Mouse (Mus musculus): Measurements from ENCODE around the gene Mfsd4b1. TPM values are rescaled to one million over a fixed set of nuclear protein-coding genes. Genes with fewer than 3 reads are reported as not detected.

Gene Mfsd4b1
- not detected in 2 replicates for polyA plus RNA-seq (2015; fragmentation: Nextera tagmentation; extraction: Ambion mirVana)

GRCm38 (mm10) chr10:40024554-40025428 is at the start of gene Mfsd4b1:
Mfsd4b1 (minus strand) TSS chr10:40025268.

GRCm38 (mm10) chr10:39986466-39986865 is 38.6 kb downstream of the Mfsd4b1 start, which contains the start of gene Mfsd4b5:
Mfsd4b5 (minus strand) TSS chr10:39986646.

DNA sequence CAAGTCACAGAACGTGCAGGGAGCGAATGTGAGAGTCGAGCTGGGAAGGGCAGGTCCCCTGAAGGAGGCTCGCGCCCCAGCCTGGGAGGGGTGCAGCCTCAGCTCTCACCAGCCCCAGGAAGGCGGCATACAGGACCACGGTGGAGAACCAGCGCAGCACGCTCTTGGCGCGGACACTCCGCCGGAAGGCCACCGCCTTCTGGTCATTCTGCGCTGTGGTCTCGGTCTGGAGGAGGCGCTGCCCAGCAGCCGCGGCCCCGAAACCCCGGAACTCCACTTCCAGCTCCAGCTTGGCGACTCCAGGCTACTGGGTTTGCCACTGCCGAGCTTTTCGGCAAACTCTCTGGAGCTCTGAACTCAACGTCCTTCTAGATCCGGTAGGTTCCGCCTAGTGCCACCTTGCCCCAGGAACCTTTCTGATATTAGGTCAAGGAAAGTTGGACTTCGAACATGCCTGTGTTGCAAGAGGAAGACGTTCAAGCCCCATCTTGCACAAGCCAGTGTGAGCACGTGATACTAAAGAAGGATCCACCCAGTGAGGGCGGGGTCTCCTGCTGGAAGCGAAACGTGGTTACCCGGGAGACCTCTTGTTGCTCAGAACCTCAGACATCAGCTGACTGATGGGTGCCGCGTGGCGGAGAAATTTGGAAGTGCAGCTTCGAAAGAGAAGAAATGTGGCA is 65.2 kb downstream of the Mfsd4b1 start, which contains the start of gene Mfsd4b3:
Gene Mfsd4b3 (minus strand): TSS at position 393 of the 680 bp plus-strand sequence.

Other genes starting within 250 kb of the Mfsd4b1 start
- 2.5 and 2.6 TPM in 2 replicates for gene Mfsd4b4, start 126.0 kb downstream of the Mfsd4b1 start, polyA plus RNA-seq (2015; fragmentation: Nextera tagmentation; extraction: Ambion mirVana)
- gene Mfsd4b2, start 98.3 kb downstream of the Mfsd4b1 start, polyA plus RNA-seq (2015; fragmentation: Nextera tagmentation; extraction: Ambion mirVana): not detected in 2 replicates
- gene Mfsd4b3, start 65.1 kb downstream of the Mfsd4b1 start, polyA plus RNA-seq (2015; fragmentation: Nextera tagmentation; extraction: Ambion mirVana): 0.58 and 0.70 TPM in 2 replicates
- 0.05 and 0.07 TPM in 2 replicates for gene Mfsd4b5, start 38.6 kb downstream of the Mfsd4b1 start, polyA plus RNA-seq (2015; fragmentation: Nextera tagmentation; extraction: Ambion mirVana)
- gene Slc16a10, start 117.0 kb upstream of the Mfsd4b1 start, polyA plus RNA-seq (2015; fragmentation: Nextera tagmentation; extraction: Ambion mirVana): 8.5 and 8.6 TPM in 2 replicates
- gene Rpf2, start 221.8 kb upstream of the Mfsd4b1 start, polyA plus RNA-seq (2015; fragmentation: Nextera tagmentation; extraction: Ambion mirVana): 30.2 and 35.7 TPM in 2 replicates
- 53.2 and 56.5 TPM in 2 replicates for gene Gtf3c6, start 232.8 kb upstream of the Mfsd4b1 start, polyA plus RNA-seq (2015; fragmentation: Nextera tagmentation; extraction: Ambion mirVana)

Data from urinary bladder, postnatal 0 days (tissue).